Mouse (Mus musculus): ENCODE results near the gene Gm10999.
"Not testable (repeated sequence)": the region's sequence is repeated elsewhere in the genome, so short reads cannot be mapped to it uniquely, and the experiment has no call there.

GRCm38 (mm10) chr8:129115761-129116160, 15.7 kb downstream of the Gm10999 start:
- not testable (repeated sequence) for TF ChIP-seq CTCF (conservative IDR thresholded peaks at IDR 0.05; ENCODE audit: low read length); NANOG (IDR thresholded peaks at IDR 0.05; ENCODE audit: borderline replicate concordance, low read length); POU5F1 (IDR thresholded peaks at IDR 0.05; ENCODE audit: borderline replicate concordance, low read length)

Data from E14TG2a.4 (cell line).